Mouse (Mus musculus): ENCODE measurements around the gene Ctu2.

Gene Ctu2

DNA sequence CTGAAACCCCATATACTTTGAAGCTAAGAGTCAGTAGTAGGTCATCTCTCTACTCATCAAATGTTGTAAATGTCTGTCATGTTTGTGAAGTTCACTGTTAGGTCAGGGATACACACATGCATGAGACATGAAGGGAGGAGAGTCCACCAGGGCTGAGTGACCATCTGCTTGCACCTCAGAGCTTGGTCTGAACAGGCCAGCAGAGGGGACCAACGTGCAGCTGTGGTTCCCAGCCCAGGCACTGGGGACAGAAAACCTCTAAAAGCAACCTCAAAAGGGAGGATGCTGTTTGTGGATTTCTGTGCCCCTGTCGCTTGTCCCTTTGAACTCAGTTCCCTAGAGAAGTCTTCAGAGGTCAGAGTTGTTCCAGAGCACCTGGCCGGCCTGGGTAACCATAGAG, 30.7 kb upstream of the Ctu2 start:
- DNase-seq (ENCODE audit: low spot score), result no peak

DNA sequence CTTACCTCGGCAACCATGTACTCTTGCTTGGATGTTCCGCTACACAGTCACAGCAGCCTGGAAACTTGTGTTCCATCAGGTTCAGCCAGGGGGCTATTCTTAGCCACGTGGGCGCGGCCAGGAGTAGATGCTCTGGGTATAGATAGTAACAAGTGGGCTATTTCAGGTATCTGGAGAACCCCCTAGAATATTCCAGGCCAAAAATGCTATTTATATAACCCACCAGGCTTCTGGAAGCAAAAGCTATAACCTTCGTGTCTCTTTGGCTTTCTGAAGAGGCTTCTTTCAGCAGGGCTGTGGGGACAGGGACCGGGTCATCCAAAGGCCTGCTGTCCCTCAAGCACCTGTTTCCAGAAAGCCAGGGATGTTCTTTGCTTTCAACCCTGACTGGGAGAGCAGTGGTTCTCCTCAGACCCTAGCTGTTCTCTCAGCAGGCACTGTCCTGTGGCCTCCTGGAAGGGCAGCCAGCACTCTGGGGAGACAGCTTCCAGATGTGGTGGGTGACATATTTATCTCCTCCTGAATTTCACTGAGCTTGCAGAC, 24.7 kb upstream of the Ctu2 start:
- DNase-seq (ENCODE audit: low spot score), result no peak

DNA sequence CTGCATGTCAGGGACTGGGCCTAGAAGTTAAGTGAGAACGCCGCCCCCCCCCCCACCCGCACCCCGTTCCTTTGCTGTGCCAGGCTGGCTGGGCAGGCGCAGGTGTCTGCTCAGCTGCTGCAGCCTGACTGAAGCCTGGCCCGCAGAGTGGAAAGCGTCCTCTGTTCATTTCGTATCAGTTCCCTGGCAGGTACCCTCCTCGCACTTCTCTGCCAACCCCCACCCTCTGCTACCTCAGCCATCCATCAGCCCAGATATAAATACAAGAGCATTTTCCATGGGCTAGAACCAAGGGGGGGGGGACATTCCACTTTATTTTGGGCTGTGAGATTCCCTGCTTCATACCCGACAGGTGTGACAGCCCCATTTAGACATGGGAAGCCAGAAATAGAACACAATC, 23.8 kb upstream of the Ctu2 start:
- DNase-seq (ENCODE audit: low spot score), result no peak

DNA sequence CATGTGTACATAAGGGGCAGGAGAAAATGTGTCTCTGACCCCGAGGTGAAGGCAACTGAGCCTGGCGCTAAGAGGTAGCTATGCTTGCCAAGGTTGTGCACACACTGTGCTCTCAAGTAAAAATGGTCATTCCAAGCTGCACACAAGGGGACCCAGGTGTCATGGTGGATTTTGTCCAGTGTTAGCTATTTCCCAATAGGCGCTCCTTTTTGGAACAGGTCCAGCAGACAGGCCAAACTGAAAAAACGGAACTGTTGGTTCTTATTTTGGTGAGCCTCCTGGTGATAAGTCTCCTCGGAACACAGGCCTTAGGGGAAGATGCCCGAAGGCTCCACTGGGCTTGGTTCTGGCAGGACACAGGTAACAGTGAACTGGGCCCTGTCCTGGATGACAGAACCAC, 21.5 kb upstream of the Ctu2 start:
- DNase-seq (ENCODE audit: low spot score), result no peak

DNA sequence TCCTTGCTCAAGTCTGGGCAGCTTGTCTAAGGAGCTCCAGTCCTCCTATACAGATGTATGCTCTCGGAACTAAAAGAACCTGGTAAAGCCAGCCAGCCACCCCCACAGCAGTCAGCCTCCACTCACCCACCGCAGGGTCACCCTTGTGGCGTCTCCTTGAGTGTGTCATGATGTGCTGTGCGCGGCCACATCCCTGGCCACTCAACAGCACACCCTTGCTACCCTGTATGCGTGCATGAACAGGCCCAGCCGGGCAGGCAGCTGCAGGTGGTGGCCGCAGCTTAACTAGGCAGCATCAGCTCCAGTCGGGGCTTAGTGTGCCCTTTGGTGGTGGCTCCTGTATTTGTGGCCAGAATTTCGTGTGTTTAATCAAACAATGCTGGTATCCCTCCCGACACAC, 18.8 kb upstream of the Ctu2 start:
- no peak for DNase-seq (ENCODE audit: low spot score)

DNA sequence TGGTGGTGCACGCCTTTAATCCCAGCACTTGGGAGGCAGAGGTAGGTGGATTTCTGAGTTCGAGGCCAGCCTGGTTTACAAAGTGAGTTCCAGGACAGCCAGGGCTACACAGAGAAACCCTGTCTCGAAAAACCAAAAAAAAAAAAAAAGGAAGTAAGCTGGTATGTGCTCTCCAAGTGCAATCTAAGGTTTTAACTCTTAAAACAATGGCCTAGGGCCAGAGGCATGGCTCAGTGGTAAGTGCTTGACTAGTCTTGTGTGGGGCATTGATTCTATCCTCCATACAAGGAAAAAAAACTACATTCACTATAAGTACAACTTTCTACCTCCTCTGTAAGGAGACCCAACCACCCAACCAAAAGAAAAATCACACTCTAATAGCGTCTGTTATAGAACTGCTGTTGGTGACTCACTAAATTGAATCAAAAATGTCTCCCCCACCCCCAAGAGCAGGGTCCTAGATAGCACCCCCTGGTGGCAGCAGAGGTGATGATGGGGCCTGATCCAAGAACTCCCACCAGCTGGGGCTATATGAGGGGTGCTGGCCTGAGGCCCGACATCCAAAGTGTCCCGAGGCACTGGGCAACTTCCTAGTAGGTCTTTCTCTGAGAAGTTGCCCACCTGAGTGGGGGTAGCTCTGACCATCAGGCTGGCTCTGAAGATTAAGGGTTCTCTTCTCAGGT, 16.6 kb upstream of the Ctu2 start:
- no peak for DNase-seq (ENCODE audit: low spot score)

DNA sequence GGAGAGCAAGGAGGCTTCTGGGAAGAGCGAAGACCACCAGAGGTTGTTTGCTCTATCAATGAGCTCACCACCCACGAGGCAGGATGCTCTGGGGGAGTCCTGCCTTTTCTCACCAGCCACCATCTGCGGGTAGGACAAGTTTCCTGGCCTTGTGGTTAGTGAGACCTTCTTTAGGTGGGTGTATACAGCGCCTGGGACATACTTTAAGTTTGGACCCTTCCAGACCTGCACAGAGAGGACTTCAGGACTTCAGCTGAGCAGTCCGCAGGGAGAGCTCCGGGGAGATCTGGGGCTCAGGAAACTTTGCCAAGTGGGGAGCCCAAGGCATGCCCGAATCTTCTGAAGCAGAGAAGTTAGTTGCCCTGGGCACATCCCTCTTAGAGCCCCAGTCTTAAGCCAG, 16.0 kb upstream of the Ctu2 start:
- no peak for DNase-seq (ENCODE audit: low spot score)

DNA sequence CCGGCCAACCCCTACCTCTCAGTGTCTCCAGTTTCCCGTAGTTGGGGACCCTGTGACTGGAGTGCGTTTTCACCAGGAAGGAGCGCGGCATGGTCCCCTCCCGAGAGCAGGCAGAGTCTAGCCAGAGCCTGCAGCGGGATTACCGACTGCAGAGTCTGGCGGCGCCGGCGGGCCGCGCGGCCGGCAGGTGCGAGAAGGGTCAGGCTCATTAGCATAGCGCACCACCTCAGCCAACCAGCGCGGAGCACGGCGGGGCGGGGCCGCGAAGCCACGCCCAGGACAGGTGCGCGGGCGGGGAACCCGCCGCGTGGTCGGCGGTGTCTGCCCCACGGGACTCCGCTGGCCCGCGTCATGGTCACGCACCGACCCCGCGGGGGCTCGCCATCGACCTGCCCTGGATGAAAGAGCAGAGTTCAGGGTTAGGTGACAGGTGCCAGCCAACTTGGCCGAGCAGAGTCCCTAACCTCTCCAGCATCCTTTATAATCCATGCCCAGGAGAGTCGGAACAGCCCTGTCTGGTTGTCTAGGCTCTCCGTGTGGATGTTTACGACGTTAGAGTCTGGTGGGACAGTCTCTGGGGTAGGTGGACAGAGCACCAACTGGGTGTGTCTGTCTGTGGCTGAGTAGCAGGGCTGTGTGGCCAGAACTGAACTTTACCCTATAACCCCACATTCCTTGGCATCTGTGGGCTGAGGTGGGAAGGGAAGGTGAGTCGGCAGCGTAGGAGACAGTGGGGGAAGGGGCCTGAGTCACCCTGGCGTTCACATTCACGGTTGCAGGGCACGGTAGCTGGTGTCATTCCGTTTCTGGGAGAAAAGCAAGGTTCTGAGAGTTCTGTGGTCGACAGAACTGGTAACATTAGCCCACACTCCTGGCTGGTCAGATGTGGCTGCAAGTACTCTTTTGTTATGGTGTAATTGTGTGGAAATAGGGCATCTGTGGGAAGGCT, 15.1 kb upstream of the Ctu2 start, which contains the start of gene Snai3:
Gene Snai3 (minus strand): TSS at position 210 of the 949 bp plus-strand sequence.
- DNase-seq (ENCODE audit: low spot score), result no peak

DNA sequence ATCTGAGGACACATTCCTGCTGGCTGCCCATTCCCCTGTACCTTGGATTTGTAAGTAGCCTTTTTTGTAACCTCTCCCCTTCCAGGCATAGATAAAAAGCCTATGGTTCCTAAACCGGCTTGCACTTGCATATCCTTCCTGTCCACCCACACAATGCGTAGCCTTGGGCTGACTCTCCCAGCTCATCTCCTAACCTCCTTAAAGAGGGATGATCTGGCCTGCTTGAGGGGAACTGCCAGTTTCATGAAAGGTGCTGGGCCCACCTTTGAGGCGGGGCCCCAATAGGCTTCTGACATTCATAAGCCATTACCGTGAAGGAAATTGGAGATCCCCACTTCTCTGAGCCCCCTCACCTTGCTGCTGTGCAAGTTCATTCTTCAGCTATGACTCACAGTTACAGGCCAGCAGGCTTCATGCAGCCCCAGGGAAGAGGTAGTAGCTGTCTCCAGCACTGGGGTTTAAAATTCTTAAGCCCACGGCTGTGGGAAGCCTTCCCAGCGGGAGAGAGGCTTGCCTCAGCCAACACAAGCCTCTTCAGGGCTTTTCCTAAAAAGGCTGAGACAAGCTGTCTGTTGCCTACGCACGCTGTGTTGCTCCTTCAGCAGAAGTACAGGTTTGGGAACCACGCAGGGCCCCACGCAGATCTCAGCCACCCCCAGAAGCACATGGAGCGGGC, 14.3 kb upstream of the Ctu2 start:
- DNase-seq (ENCODE audit: low spot score), result no peak

DNA sequence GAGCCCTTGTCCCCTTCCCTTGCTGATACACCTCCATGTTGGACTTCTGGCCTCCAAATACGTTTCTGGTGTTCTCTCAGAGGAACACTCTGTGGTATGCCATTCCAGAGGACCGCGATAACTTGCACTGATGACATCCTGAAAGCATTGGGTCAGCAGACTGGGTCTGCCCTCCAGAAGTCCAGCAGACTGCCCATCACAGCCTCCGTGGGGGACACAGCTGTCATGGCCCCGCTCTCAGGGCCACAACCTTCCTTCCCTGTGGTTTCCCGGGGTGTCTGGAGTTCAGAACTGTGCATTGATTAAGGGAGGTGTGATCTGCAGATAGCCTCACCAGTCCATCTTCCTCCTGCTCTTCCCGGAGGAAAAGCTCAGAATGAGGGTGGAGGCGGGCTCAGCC, 13.4 kb upstream of the Ctu2 start:
- DNase-seq (ENCODE audit: low spot score), result no peak

DNA sequence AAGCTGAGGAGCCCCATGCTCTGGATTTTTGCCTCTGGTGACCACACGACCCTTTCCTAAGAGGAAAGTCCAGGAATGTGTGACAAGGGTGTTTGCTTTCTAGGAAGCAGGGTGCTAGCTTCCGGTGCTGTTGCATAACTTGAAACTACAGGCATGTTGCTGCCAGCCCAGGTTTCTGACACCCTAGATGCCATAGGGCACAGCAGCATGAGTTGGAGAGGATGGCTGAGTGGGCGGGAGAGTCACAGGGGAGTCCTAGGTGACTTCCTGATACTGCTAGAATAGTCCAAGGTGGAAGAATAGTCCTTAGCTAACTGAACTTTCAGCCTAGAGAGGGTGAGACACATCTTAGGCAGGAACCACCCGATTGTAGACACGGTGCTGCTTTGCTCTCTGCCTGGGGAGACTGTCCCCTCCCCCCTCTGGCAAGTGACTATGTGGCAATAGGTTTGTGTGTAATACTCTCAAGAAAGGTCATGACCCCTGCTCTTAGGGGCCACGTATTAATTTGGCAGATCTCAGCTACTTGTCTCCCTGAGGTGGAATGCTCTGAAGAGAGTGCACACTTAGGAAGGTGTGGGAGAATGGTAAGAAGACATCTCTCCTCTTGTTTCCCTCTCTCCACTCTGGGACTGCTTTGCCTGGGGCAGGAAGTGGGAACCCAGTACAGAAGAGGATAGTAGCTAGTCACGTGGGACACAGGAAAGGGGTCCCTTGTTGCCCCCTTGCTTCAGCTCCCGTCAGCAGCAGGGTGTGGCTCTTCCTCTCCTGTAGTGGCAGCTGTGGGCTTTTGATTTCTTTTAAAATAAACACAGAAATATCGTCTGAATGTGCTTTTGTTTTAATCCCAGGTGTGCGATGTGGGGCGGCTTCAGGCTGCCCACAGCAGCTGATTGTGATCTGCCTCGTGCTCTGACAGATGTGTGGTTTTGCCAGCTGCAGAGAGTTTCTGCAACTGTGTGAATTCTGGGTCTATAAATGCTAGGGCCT, 12.0 kb upstream of the Ctu2 start:
- DNase-seq (ENCODE audit: low spot score), result no peak

DNA sequence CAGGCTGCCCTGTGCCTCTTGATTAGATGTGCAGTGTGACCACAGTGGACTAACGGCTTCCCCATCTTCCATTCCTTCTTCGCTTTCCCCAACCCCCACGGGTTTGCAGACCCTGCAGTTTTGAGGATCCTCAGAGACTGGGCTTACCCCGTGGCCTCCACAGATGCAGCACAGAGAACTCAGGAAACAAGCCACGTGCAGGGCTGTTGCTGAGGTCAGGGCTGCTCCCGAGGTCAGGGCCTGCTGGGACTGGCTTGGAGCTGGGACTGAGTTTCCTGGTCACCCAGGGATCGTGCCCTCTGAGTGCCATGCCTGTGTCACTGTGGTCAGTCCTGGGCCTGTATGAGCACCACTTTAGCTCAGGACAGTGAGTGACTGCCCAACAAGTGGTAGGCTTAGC, 11.0 kb upstream of the Ctu2 start:
- no peak for DNase-seq (ENCODE audit: low spot score)

DNA sequence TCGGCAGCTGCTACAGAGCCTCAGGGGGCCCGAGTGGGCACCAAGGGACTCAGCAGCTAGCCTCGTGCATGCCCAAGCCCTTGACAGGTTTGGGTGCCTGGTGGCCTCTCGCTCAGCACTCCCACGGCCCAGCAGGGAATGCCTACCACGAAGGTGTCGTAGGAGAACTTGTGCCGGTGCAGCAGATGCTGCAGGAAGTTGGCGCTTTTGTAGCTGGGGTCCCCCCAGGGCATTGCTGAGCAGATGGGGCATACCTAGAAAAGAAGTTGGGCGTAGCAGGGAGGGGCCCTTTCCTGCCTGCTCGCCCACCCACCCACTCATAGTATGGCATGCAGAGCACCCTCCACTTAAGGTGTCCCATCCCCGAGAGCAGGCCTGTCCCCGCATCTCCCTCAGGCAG, 8.1 kb upstream of the Ctu2 start:
- no peak for DNase-seq (ENCODE audit: low spot score)

DNA sequence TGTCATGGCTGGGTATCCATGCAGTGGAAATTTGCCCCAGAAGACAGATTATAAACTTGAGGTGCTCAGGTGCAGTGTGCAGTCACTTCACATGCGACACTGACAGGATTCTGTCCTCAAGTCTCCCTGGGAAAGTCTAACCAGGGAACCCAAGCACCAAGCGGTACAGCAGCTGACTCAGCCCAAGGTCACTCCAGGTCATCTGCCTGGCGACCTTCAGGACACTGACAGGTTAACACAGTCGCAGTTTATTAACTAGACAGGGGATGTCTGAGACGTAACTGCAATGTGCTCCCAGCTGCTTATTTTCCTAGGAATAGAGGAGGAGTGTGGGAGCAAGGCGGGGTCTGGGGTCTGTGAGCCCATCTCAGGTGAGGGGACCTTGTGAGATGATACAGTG, 6.5 kb upstream of the Ctu2 start:
- DNase-seq (ENCODE audit: low spot score), result no peak

DNA sequence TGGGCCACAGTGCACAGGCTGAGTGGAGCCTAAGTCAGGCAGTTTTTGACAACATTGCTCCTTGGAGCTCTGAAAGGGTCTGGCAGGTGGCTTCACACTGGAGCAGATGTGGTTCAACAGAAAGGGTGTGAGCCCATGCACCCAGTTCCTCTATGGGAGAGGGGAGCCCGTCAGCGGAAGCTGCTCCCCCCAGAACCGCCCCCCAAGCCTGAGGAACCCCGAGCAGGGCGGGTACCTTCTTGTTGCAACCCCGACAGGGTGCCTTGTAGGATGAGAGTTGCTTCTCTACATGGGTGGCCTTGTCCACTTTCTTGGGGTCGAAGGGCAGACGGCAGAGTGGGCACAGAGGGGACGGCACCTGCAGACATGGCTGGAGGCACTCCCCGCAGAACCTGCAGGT, 6.0 kb upstream of the Ctu2 start:
- DNase-seq (ENCODE audit: low spot score), result no peak

DNA sequence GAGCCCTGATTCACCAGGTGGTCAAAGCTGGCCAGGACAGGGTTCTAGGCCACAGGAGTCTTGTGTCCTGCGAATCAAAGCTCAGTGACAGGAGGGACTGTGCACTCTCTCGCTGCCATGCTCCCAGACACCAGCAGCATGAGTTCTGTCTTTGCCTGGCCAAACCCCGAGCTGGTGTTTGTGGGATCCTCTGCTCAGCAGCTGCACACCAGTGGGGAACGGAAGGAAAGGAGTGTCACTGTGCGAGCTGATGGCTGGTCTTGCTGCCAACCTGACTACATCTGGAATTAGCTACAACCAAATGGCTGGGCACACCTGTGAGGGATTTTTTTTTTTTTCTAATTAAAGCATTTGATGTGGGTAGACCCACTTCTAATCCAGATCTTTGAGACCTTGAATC, 5.3 kb upstream of the Ctu2 start:
- DNase-seq (ENCODE audit: low spot score), result no peak

DNA sequence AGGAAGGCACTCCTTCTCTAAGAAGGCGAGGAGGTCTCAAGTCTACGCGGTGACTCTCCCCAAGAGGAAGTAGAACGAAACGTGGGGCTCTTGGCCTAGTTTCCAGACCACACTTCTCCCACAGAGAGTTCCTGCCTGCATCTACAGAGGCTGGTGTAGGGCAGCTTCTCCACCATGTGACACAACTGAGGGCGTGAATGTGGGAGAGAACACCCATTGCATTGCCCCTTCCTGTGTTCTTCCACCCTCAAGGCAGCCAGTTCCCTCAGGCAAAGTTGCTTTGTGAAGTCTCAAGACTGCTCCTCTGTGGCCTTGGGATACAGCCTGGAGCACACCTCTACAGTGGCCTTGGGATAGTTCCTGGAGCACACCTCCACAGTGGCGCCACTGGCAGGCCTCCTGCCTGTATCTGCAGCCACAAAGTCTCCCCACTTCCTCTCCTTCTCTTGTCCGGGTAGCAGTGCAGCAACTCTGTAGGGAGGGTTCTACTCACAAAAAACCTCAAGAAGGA, 2.0 kb upstream of the Ctu2 start:
- DNase-seq (ENCODE audit: low spot score), result no peak

DNA sequence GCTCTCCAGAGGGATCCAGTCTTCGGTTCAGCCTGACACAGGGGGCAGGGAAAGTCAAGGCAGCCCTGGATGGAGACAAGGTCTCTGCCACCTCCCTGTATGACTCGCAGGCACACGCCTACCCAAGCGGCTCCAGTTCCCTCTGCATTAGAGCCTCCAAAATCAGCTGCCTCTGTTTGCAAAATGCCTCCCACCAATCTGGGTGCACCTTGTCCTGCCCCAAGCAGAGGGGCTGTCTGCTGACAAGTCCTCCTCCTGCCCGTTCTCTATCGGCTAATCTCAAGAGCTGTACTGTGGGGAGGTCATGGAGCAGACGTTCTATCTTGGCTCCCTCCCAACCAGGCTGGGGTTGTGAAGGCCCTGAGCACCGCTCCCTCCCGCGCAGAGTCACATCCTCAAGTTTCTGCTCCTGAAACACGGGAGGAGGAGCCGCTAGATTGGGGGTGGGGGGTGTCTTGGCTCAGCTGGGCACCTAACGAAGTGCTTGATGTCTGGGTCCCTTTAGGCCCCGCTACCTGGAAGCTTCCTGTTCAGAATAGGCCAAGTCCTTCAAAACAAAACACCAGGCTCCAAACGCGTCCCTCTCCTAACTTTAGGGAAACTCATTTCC, 887 bp upstream of the Ctu2 start:
- no peak for DNase-seq (ENCODE audit: low spot score)

DNA sequence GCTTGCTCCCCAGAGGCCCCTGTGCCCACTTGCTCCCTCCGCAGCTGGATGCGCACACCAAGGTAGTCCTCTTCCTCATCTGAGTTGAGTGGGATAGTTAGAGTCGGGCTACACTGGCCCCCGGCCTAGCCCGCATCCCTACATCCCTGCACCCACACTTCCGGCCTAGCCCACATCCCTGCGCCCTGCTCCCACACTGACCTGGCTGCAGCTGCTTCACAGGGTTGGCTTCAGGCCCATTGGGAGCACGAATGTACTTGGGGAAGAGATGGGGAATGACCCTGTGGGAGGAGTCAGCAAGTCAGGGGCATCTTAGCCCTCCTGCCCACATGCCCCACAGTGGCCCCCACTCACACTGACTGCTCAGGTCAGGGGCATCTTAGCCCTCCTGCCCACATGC, 6.5 kb downstream of the Ctu2 start:
- no peak for DNase-seq (ENCODE audit: low spot score)

DNA sequence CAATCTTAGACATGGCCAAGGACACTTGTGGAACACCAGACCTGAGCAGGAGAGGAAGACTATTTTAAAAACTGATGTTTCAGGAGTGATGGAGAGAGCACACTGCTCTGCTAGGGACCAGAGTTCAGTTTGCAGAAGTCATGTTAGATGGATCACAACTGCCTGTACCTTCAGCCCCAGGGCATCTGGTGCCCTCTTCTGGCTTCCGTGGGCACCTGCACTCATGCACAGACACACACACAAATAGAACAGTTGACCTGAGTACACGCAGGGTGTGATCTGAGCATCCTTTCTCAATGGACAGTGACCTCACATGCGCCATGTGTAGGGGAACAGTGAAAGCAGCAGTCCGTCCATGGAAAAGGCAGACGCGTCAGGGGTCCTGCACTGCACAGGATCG, 7.9 kb downstream of the Ctu2 start:
- no peak for DNase-seq (ENCODE audit: low spot score)

DNA sequence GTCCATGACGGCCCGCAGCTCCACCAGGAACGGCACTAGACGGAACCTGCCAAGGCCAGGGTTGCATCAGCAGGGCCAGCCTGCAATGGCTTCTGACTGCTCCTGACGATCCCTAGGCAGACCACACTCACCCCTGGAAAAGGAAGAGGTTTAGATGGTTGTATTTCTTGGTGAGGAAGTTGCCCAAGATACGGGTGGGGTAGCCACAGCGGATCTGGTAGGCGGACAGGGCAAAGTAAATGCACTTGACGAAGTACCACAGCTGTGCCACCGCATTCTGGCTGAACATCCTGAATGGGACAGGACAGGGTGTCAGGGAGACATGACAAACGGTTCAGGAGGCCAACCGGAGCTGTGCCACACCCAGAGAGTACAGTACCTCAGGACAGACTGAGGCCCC, 8.9 kb downstream of the Ctu2 start:
- DNase-seq (ENCODE audit: low spot score), result no peak
